Mouse (Mus musculus): ENCODE measurements around the gene Gna12.

The Gna12 gene

DNA sequence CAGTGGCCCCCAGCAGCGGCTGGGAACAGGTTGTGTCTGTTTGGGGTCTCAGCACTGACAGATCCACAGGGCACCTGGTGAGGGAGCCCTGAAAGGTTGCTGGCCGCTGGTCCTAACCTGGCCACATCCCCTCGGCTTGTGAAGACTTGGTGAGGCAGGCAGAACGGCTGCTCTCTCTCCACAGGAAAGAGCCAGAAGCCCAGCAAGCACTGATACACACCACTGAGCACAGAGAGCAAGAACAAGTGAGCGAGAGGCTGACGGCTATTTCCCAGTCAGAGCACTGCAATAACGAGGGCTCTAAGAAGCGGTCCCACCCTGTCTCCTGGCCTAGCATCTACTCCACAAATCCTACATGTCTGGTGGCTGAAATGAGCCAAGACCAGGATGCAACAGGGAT is 71.4 kb downstream of the Gna12 start:
- DNase-seq (ENCODE audit: extremely low spot score, low spot score), result no peak

- DNase-seq (ENCODE audit: extremely low spot score, low spot score), result no peak
Measured at GRCm38 (mm10) chr5:140753223-140753622, 77.0 kb downstream of the Gna12 start.

GRCm38 (mm10) chr5:140752639-140753038 is 77.6 kb downstream of the Gna12 start:
- DNase-seq (ENCODE audit: extremely low spot score, low spot score), result no peak

- no peak for DNase-seq (ENCODE audit: extremely low spot score, low spot score)
Measured at GRCm38 (mm10) chr5:140752041-140752440, 78.2 kb downstream of the Gna12 start.

DNA sequence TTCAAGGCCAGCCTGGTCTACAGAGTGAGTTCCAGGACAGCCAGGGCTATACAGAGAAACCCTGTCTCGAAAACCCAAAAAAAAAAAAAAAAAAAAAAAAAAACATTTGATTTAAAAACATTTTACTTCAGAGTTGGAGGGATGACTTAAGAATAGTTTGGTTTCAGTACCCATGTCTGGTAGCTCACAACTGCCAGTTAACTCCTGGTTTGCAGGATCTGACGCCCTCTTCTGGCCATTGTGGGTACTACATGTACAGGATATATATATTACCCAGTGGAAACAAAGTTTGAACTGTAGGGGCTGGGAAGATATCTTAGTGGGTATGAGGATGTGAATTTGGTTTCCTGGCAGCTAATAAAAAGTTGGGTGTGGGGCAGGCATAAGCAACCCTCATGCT is 79.3 kb downstream of the Gna12 start:
- no peak for DNase-seq (ENCODE audit: extremely low spot score, low spot score)

- peak; percentile 79 for DNase-seq (ENCODE audit: extremely low spot score, low spot score)
Measured at GRCm38 (mm10) chr5:140749062-140749875, 81.0 kb downstream of the Gna12 start.

- no peak for DNase-seq (ENCODE audit: extremely low spot score, low spot score)
Measured at GRCm38 (mm10) chr5:140748425-140748824, 81.8 kb downstream of the Gna12 start.

- DNase-seq (ENCODE audit: extremely low spot score, low spot score), result no peak
Measured at GRCm38 (mm10) chr5:140743706-140744131, 86.5 kb downstream of the Gna12 start.

- no peak for DNase-seq (ENCODE audit: extremely low spot score, low spot score)
Measured at GRCm38 (mm10) chr5:140741877-140742276, 88.4 kb downstream of the Gna12 start.

- DNase-seq (ENCODE audit: extremely low spot score, low spot score), result no peak
Measured at GRCm38 (mm10) chr5:140741040-140741439, 89.2 kb downstream of the Gna12 start.

- no peak for DNase-seq (ENCODE audit: extremely low spot score, low spot score)
Measured at GRCm38 (mm10) chr5:140739813-140740212, 90.4 kb downstream of the Gna12 start.

DNA sequence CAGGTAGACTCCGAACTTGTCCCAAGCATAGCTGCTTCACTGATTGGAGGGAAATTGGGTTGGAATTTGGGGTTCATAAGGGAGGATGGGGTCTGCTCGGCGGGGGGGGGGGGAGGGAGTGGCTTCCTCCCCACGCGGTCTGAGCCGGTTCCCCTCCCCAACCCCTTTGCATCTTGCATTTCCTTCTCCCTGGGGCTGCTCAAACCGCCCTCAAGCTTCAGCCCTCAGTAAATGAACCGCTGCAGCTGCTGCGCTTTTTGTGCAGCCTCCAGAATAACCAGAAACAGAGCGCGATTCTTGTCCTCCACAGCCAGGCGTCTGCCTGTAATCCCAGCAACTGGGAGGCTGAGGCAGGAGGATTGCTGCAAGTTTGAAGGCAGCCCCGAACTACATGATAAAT is 94.1 kb downstream of the Gna12 start:
- DNase-seq (ENCODE audit: extremely low spot score, low spot score), result no peak

DNA sequence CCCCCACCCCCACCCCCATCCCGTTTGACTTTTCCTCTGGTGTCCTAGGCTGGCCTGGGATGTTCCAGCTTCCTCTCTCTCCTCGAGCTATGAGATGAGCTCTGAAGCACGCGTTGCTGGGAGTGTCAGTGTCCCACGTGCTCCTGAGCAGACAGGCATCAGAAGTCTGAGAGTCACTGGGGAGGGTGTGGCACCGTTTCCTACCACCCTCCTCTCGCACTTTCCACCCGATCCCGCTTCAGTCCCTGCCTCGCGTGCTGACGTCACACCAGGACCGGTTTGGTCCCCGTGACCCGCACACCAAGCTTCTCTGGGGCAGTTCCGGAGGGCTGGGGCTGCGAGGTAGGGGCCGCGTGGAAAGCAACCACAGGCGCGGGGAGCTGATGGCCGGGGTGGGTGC is 94.9 kb downstream of the Gna12 start:
- peak; percentile 33 for DNase-seq (ENCODE audit: extremely low spot score, low spot score)

GRCm38 (mm10) chr5:140733336-140733735 is 96.9 kb downstream of the Gna12 start:
- no peak for DNase-seq (ENCODE audit: extremely low spot score, low spot score)

GRCm38 (mm10) chr5:140732195-140732594 is 98.0 kb downstream of the Gna12 start:
- DNase-seq (ENCODE audit: extremely low spot score, low spot score), result peak; percentile 31

DNA sequence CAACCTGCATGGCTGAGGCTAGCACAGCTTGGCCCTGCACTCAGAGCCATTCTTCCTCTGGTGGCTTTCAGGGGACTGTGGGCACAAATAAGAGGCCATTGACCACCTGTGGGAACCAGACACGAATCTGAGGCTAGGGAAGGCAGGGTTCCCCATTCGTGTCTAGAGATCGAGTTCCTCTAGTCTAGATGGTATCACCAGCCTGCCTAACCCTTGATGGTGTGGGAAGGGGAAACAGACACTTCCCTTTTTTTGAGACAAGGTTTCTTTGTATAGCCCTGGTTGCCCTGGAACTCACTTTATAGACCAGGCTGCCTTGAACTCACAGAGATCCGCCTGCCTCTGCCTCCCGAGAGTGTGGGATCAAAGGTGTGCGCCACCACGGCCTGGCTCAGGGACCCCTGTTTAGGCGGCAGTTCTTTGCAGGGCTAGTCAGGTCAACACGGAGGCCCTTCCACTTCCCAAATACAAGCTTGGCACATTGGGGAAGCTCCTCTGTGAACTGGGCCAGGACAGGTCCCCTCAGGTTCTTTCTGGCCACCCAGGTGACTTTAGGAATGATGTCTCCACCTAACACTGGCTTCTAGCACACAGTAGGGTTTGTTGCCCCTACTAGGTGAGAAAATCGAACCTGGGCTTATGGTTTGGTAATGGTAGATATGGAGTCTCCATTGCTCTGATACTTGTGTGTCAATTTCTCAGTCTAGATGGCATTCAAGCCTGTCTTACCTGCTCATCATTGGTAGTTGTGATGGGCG is 99.0 kb downstream of the Gna12 start:
- no peak for DNase-seq (ENCODE audit: extremely low spot score, low spot score)

DNA sequence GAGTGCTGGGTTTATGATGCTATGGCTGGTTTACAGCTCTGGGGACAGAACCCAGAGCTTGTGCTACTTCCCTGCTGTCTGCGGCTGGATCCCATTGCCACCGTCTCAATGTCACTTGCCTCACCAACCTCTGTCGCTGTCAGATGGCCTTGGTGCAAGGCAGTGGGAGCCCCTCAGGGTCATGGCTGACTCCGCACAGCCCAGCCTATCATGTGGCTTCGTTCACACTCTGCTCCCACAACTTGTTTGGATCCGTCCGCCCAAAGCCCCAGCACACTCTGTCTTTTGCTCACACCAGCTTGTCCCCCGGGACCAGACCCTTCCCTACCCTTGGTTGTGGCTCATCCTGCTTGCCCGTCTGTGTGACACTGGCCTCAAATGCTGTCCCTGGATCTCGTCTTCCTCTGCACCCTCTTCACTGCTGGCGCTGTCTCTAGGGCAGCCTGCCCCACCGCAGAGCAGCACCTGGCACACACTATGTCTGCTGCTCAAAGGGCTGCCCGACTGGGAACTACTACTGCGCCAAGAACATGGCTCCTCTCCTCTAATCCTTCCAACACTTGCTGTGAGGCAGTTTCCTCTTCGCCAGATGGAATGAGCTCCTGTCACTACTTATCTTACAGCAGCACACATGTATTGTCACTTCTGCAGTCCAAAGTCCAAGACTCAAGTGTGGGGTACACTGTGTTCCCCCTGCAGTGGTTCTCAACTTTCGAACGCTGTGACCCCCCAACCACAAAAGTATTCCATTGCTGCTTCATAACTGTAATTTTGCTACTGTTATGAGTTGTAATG is 103.1 kb downstream of the Gna12 start:
- no peak for DNase-seq (ENCODE audit: extremely low spot score, low spot score)

GRCm38 (mm10) chr5:140726062-140726839 is 104.0 kb downstream of the Gna12 start:
- DNase-seq (ENCODE audit: extremely low spot score, low spot score), result no peak

- DNase-seq (ENCODE audit: extremely low spot score, low spot score), result no peak
Measured at GRCm38 (mm10) chr5:140723822-140724221, 106.4 kb downstream of the Gna12 start, which contains the start of gene Amz1. Amz1 (plus strand) TSS chr5:140724127.

- no peak for DNase-seq (ENCODE audit: extremely low spot score, low spot score)
Measured at GRCm38 (mm10) chr5:140722121-140722520, 108.1 kb downstream of the Gna12 start.

DNA sequence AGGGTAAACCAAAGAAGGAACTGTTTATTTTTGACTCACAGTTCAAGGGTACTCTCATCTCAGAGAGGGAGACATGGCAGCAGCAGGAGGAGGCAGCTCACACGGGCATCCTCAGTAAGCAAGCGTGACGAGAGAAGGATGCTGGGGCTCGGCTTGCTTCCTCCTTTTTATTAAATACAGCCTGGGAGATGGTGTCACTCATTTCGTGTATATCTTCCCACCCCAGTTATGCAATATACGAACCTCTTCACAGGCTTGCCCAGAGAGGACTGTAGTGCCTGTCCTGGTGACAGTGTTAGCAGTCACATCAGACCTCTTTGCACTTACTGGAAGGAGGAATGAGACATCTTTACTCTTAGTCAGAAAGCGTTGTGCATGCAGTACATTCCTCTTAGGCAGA is 109.5 kb downstream of the Gna12 start:
- DNase-seq (ENCODE audit: extremely low spot score, low spot score), result no peak
